Mouse (Mus musculus) heart, adult 2 months (tissue): ENCODE measurements around the gene Lsm3.

Experiments used
- CTCF ChIP-seq: fragments of 200-600 bp; IDR thresholded peaks from 2 replicates; pipeline ENCODE4 v1.8.1; 2022; ENCODE audit warnings: antibody characterized with exemption, mild to moderate bottlenecking, moderate library complexity
- POLR2A ChIP-seq: fragments of 200-500 bp; IDR thresholded peaks from 2 replicates; pipeline ENCODE4 v1.6.1; 2011; ENCODE audit warnings: mild to moderate bottlenecking, low read depth, low read length, control low read depth; ENCODE audit not compliant: insufficient read depth

DNA sequence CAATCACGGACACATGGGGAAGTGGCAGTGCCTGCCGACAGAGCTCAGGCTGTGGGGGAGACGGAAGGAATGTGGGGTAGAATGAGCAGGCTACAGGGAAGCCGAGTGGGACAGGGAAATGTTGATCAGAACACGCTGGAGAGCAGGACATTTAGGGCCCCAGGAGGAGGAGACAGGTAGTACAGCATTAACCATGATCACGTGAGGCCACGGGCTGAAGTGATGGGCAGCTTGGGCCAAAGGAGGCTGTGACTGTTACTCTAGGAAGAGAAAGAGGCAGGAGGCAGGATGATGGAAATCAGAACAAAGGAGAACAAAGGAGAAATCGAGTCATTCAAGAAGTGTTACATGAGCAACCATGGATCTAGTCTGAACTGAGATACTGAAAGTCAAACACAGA, 21.2 kb upstream of the Lsm3 start:
- TF ChIP-seq POLR2A (no peak), CTCF (no peak)
